Mouse (Mus musculus) layer of hippocampus, adult 8-10 months (tissue): ENCODE measurements around the gene Kri1. TPM values are rescaled to one million over a fixed set of nuclear protein-coding genes. Genes with fewer than 3 reads are reported as not detected.
"Not testable (repeated sequence)": the region's sequence is repeated elsewhere in the genome, so short reads cannot be mapped to it uniquely, and the experiment has no call there.

Source experiments
- DNase-seq, 2 experiments: peaks; one replicate each; pipeline ENCODE4 v3.0.0; 2022; ENCODE audit warnings: low spot score in 2 of 2
- total RNA-seq, 4 experiments: library from RNA; stranded (reverse); gene quantifications; 2 replicates each; pipeline ENCODE4 v1.2.4; 2022

Kri1 gene
- total RNA-seq, 4 experiments from 2014 or later: 43.2 to 48.9 (median 44.5) TPM

DNA sequence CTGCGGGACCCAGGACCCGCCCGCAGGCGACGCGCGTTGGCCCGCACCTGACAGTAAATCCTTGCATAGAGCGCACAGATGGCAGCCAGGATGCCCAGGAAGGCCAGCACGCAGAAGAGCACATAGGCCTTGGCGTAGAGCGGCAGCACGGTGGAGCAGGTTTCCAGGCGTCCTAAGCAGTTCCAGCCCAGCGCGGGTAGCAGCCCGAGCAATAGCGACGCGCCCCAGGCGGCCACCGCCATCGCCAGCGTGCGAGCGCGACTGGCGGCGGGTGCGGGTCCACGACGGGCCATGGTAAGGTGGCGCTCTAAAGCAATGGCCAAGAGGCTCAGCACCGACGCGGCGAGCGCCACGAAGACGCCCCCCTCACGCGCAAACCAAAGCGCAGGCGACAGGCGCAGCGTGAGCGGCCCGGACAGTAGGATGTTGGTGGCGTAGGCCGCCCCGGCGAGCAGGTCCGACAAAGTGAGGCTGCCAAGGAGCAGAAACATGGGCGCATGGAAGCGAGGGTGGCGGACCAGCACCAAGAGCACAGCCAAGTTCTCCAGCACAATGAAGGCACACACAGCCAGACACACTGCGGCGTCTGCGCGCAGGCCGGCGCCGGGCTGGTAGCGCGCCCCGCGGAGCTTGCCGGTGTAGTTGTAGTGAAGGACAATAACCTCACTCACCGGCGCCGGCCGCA is 43.2 kb downstream of the Kri1 start:
- peak in 1 of 2 experiments; percentile 38 for DNase-seq

DNA sequence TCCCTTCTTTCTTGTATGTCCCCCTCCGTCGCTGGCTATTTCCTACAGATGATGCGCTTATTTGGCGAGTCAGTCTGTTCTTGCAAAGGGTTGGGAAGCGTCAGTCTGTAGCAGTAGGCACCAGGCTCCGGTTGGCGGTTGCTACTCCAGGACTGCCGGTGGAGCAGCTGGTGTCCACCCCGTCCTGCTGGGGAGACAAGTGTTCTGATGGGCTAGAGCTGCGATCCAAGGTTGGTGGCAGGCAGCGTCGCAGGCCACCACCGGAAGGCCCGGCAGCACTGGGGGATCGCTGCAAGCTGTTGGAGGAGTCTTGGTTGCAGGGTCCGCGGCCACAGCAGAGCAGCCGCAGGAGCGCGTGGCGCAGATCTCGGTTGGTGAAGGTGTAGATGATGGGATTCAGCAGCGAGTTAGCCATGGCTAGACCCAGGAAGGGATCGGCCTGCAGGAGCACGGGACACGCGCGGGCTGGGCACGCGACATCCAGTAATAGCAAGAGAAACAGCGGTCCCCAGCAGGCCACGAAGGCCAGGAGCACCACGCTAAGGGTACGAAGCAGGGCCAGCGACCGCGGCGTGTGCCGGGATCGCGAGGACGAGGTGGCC is 43.8 kb downstream of the Kri1 start:
- peak in 1 of 2 experiments; percentile 39 for DNase-seq

DNA sequence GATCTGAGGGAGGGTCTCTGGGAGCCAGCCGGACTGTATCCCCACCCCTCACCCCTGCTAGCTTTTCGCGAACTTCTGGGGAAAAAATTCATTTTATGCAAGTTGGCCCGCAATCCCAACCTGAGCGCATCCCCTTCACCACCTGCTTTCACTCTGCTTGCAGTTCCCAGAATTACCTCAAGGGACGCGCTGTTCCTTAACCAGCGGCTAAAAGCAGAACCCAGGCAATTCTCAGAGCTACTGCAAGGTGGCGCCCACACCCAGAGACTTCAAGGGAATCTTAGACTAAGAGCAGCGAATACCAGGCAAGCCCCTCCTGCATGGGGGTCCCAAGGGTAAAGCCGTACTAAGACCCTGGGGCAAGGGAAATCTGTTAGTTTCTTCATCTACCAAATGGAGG is 46.4 kb downstream of the Kri1 start:
- peak in 1 of 2 experiments; percentile 83 for DNase-seq

DNA sequence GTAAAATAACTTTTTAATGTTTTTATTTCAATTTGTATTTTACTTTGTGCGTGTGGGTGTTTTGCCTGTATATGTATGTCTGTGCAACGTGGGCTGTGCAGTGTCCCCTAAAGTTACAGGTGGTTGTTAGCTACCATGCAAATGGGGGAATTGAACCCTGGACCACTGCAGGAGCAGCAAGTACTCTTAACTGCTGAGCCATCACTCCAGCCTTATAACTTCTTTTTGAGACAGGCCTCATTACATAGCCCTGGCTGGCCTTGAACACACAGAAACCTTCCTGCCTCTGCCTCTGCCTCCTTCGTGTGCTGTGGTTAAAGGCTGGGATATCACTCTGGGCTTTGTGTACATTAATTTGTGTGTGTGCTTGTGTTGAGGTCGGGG is 48.3 kb downstream of the Kri1 start:
- DNase-seq: no peak

DNA sequence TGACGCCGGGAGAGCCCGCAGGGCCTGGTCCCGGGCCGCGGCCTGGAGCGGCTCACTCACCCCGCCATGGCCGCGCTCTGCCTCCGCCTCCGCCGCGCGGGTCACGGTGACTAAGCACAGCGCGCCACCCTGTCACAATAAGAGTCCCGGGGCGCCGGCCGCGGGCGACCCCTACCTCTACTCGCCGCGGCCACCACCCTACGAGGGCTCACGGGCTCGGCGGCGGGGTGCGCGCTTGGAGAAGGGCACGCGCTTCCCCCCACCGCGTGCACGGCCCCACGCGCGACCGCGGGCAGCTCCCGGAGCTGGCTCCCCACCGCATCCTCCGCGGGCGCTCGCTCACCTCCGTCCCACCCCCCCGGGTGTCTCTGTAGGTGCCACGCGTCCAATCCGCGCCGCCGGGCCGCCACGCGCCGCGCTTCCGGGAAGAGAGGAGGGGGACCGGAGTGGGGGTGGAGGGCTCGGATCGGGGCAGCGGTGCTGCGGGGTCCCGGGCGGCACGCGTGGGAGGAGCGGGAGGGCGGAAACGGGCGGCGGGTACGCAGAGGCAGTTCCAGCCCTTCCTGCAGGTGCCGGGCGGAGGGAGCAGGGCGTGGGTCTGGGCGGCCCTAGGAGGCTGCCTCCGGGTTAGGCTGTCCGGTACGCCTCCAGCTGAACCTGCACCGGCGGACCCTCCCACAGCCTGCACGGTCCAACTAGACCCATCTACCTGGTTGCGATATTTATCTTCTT is 48.9 kb downstream of the Kri1 start, which contains the start of gene Keap1:
Gene Keap1 (minus strand): TSS at position 629 of the 732 bp plus-strand sequence.
- peak in 1 of 2 experiments; percentile 64 for DNase-seq

DNA sequence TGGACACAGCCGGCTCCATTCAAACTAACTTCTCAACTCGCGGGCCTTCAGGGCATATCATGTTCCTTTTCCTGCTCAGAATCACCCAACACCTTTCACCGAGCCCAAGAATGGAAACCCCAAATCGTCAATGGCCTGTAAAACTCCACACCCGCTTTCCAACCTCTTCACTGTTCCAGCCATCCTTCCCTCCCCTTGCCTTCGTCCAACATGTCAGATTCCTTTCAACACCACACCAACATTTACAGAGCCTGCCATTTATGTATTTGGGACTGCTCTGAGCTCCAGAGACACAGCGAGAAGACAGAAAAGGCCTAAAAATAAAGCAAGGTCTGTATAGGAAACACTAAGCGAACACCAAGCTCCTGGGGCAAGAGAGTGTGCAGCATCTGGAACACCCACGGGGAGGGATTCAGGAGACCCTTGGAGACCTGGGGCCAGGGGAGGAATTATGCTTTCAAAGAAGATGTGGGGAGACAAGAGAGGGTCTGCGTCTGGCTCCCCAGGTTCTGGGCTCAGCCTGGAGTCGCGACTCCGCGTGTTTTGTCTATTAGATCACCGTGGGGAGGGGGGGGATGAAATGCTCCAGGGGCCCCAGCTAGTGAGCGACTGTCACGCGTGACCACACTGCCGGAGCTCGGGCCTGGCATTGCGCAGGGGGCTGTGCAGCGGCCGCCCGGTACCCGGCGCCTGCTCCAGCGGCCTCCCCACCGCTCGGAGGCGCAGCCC is 49.6 kb downstream of the Kri1 start:
- DNase-seq: no peak

DNA sequence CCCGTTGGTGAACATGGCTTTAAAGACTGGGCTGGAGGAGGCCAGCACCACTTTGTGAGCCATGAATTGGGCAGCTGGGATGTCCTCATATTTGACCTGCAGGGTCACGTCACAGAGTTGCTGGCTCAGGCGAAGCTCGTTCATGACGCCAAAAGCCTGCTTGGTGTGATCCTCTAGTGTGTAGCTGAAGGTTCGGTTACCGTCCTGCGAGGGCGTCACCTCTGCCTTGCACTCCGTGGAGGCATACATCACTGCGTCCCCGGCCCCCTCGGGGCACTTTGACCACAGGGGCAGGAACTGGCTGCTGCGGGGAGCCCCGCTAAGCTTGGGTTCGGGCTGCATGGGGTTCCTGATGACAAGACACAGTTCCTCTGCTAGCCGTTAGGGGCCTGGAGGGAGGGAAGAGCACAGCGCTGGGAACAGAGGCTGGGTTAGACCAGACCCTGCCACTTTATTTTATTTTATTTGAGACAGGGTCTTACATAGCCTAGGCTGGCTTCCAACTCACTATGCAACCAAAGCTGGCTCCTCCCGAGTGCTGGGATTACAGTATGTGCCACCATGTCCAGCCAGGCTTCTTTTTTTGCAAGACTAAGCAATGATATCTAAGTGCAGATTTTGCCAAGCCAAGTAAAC is 50.3 kb downstream of the Kri1 start:
- DNase-seq: peak in 1 of 2 experiments; percentile 34

DNA sequence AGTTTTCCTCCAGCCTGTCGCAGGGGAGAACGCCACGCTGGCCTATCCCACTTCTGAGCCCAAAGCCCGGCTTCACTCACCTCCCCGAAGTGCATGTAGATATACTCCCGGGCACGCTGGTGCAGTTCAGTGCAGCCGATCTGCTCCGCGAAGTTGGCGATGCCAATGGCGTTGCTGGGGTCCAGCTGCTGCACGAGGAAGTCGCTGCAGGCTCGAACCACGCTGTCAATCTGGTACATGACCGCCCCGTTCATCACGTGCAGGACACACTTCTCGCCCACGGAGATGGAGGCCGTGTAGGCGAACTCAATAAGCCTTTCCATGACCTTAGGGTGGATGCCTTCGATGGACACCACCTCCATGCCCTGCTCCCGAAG is 50.8 kb downstream of the Kri1 start:
- no peak for DNase-seq

DNA sequence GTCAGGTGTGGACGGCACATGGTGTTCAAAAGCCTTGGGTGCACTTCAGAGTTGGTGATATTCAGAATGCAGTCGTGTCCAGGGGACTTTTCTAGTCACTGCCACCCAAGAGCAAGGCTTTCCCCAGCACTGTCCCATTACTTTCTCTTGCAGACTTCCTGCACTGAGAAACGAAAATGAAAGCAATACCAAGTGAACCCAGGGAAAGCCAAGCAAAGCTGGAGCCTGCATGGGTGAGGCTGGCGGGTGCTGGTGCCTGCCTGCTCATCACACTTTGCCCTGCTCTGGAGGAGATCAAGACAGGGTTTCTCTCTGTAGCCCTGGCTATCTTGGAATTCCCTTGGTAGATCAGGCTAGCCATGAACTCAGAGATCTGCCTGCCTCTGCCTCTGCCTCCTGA is 52.4 kb downstream of the Kri1 start:
- no peak for DNase-seq

DNA sequence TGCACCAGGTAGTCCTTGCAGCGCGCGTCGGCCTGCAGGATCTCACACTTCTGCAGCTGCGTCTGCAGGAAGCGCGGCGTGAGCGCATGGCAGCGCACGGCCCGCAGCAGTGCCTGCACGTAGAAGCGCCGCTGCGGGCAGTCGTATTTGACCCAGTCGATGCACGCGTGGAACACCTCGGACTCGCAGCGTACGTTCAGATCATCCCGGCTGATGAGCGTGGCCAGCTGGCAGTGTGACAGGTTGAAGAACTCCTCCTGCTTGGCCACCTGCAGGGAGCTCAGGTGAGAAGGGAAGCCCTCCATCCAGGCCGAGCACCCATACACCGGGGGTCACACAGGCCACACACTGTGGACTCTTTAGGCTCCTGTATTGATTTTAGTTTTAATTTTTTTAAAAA is 54.0 kb downstream of the Kri1 start:
- DNase-seq: no peak

DNA sequence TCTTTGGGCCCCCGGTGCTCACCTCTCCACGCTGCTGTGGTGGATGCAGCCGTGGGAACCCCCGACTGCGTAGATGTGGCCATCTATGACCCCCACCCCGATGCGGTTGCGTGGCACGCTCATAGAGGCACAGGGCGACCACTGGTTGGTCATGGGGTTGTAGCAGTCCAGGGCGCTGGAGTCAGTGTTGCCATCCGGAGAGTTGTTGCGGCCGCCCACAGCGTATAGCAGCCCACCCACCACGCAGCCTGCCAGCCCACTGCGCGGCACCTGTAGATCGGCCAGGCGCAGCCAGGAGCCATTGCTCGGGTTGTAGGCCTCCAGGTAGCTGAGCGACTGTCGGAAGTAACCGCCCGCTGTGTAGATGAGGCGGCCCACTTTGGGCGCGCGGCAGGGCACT is 54.4 kb downstream of the Kri1 start:
- DNase-seq: no peak

DNA sequence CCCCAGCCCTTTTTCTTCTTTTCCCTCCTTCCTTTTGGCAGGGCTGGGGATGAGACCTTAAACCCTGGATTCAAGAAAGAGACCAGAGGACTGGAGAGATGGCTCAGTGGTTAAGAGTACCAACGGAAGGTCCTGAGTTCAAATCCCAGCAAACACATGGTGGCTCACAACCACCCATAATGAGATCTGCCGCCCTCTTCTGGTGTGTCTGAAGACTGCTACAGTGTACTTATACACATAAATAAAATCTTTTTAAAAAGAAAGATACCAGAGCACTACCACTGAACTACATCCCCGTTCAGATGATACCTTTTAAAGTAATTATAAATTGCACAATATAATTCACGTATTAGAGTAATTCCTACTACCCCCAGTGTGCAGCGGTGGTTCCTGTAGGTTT is 54.9 kb downstream of the Kri1 start:
- DNase-seq: no peak

DNA sequence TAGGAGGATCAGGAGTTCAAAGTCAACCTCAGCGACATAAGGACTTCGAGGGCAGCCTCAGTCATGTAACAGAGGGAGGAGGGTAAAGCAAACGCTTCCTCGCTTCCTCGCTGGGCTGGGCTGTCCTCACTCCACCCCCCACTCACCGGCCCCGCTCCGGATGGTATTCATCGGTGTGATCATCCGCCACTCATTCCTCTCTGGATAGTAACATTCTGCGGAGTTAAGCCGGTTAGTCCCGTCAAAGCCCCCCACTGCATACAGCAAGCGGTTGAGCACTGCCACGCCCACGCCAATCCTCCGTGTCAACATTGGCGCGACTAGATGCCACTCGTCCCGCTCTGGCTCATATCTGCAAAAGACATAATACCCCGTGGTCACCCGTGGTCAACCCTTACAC is 56.2 kb downstream of the Kri1 start:
- DNase-seq: no peak

DNA sequence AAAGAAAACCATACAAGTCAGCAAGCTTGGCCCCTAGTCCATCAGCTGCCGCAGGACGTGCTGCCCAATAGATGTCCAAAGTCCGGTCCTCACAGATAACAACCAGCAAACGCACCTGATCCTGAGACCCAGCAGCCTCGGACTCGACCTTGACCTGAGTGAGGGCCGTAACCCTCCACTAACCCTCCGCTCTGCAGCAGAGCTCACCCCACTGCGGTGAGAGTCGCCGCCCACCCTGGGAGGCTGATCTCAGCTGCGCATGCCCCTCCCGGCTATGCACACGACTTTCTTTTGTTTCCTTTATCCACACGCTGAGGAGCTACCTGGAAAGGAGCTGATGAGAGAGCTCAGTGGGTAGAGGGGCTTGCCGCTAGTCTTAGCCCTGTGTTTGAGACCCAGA is 60.4 kb downstream of the Kri1 start:
- no peak for DNase-seq

DNA sequence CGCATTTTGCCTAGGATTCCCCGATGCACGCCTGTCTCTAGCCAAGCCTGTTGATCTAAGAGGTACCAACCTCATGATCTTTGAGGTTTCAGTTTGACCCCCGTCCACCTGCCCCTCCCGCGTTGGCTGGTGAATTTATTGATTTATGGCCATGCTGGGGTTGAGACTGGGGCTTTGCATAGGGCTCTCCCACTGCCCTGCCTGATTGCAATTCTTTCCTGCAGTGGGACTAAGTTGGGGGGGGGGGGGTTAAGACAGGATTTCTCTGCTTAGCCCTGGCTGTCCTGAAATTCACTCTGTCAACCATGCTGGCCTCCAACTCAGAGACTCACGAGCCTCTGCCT is 62.4 kb downstream of the Kri1 start:
- DNase-seq: no peak

DNA sequence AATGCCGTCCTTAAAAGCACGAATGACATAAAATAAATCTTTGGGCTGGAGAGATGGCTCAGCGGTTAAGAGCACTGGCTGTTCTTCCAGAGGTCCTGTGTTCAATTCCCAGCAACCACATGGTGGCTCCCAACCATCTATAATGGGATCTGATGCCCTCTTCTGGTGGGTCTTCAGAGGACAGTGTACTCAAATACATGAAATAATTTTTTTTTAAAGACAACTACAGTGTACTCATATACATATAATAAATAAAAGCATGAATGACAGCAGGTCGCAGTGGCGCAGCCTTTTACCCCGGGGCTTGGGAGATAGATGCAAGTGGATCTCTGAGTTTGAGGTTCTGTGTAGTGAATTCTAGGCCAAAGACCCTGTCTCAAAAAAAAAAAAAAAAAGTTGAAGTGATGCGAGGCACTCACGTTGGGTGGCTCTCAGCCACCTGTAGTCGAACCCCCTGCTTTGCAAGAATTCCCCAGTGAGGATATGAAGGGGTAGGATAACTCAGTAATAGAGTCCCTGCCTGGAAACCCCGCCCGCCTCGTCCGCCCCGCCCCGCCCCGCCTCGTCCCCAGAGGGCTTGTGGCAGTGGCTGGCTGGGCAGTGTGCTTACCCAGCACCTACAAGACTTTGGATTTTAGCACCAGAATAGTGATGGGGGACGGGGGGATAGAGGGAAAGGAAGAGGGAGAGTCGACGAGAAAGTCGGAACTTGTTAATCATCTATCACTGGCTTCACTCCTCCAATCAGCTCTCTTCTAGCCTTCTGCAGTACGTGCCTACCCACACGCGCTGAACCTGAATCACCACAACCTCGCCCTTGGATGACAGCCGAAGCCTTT is 63.0 kb downstream of the Kri1 start:
- no peak for DNase-seq

DNA sequence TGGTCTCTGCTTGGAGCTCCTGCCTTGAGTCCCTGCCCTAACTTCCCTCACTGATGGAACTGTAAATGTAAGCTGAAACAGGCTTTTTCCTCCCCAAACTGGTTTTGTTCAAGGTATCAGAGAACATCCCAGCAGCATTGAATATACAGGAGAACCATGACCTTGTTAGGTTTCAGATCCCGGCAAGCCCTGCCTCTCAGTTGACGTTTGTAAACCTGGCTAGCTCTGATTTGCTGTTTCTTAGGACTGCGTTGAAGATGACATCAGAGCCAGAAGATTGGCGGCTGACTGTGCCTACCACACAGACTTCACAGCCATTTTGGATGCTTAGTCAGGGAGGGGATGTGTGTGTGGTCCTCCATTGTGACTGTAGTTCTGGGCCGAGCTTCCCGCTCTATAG is 63.9 kb downstream of the Kri1 start:
- DNase-seq: no peak

DNA sequence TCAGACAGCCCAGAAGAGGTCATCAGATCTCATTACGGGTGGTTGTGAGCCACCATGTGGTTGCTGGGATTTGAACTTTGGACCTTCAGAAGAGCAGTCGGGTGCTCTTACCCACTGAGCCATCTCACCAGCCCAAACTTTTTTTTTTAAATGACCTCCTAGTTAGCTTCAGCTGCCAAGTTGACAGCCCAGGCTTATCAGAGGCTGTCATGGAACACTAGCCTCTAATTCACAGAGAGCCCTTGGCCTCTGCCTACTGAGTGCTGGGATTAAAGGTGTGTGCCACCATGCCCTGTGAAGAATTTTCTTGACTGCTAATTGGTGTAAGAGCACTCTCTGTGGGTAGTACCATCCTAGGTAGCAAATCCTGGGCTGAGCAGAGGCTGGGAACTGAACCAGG is 64.3 kb downstream of the Kri1 start:
- not testable (repeated sequence) for DNase-seq
